Mouse (Mus musculus): ENCODE data around the gene Afap1. TPM values are rescaled to one million over a fixed set of nuclear protein-coding genes. Genes with fewer than 3 reads are reported as not detected.
A peak's percentile ranks its signal among the peaks of the same experiment; 100 is the strongest.

Gene Afap1
- polyA plus RNA-seq, 1 experiment from 2014 or later, result 21.3 TPM

DNA sequence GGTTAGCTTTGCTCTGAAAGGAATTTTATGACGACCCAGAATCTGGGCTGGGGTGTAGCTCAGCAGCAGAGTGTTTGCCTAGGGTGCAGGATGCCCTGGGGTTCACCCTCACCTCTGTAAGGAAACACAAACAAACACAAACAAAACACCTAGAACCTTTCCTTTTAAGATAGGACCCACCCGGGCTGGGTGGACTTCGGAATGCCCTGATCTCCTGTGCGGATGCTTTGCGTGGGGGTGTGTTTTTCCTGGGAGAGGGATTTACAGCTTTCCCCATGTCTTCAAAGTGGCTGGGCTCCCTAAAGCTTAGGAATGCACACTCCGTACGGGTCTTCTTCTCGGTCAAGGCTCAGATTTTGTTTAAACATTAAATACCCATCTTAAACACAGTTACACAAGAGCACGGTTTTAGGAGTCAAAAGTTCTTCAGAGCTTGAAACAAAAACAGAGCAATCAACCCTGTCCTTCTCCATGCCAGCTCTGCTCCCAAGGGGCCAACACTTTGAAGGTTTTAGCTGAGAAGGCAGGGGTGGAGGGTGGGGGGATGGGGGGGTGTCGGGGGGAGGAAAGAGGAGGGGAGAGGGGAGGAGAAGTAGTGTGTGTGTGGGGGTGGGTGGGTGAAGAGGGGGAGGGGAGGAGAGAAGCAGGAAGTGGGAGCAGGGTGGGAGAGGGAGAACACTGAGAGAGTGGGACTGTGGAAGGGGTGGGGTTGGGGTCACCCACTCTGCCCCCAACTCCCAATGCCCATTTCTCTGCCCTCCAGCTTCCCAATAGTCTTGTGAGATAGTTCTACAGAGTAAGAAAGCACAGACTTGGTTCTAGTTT is 7.5 kb downstream of the Afap1 start:
- H3K4me3 ChIP-seq (ENCODE audit: low read depth, low read length), result no peak overlapping the region
- H3K27me3 ChIP-seq (ENCODE audit: control insufficient read depth, insufficient read depth, low read length), result no peaks in the 10 kb centered on the region
- peaks cover 27% of the 10 kb centered on the region for H3K4me1 ChIP-seq (ENCODE audit: control insufficient read depth, insufficient read depth, low read length)
- H3K36me3 ChIP-seq (ENCODE audit: control insufficient read depth, insufficient read depth, low read length), result no peaks in the 10 kb centered on the region
- no peaks in the 10 kb centered on the region for H3K9me3 ChIP-seq (ENCODE audit: control insufficient read depth, low read depth, low read length)
- 7% methylated on average over 10 of the region's 10 CpGs for WGBS
- ATAC-seq (ENCODE audit: insufficient number of reproducible peaks, insufficient read depth, low FRiP score, low read depth), result peak; percentile 23; the same call in 1 of the 2 replicates
- H3K4me2 ChIP-seq (replicated peaks; ENCODE audit: low read depth, low read length), result 0 out of 2 replicates have a peak overlapping the region, but pooled peaks have one; percentile 14
- H3K9ac ChIP-seq (replicated peaks; ENCODE audit: low read depth, low read length), result no peak overlapping the region
- H3K27ac ChIP-seq (ENCODE audit: low read length), result peak overlapping the region; percentile 61

DNA sequence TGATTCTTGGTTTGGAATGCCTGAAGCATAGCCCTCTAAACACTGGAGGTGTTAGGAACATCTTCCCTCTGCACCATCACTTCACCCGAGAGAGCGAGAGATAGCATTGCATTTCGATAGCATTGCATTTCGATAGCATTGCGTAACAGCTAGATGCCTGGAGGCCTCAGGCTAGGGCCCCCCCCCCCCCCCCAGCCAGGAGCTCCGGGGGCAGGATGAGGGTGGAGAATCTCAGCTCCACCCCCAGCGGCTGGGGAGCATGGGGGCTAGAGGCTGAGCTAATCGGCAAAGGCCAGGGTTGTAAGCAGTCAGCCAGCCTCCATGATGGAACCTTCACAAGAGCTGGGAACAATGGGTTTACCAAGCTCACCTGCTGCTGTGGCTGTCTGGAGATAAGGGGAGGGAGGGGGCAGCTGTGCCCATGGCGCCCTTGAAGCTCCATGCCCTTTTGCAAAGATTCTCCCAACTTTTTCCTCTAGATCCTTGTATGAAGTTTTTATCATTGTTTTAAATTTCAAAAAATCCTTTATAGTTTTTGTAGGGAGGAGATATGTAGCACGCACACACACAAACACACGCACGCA is 8.2 kb downstream of the Afap1 start:
- 36% methylated on average over 12 of the region's 12 CpGs for WGBS
- Histone ChIP-seq H3K27me3 (ENCODE audit: control insufficient read depth, insufficient read depth, low read length) (no peaks in the 10 kb centered on the region), H3K4me2 (replicated peaks; ENCODE audit: low read depth, low read length) (0 out of 2 replicates have a peak overlapping the region, but pooled peaks have one; percentile 14), H3K36me3 (ENCODE audit: control insufficient read depth, insufficient read depth, low read length) (no peaks in the 10 kb centered on the region), H3K4me1 (ENCODE audit: control insufficient read depth, insufficient read depth, low read length) (peaks cover 25% of the 10 kb centered on the region), H3K4me3 (ENCODE audit: low read depth, low read length) (no peak overlapping the region), H3K27ac (ENCODE audit: low read length) (peak overlapping the region; percentile 44; the same call in 1 of the 2 replicates), H3K9me3 (ENCODE audit: control insufficient read depth, low read depth, low read length) (no peaks in the 10 kb centered on the region), H3K9ac (replicated peaks; ENCODE audit: low read depth, low read length) (no peak overlapping the region; the same call in 1 of the 2 replicates)
- ATAC-seq (ENCODE audit: insufficient number of reproducible peaks, insufficient read depth, low FRiP score, low read depth), result peak; percentile 42; the same call in 1 of the 2 replicates

DNA sequence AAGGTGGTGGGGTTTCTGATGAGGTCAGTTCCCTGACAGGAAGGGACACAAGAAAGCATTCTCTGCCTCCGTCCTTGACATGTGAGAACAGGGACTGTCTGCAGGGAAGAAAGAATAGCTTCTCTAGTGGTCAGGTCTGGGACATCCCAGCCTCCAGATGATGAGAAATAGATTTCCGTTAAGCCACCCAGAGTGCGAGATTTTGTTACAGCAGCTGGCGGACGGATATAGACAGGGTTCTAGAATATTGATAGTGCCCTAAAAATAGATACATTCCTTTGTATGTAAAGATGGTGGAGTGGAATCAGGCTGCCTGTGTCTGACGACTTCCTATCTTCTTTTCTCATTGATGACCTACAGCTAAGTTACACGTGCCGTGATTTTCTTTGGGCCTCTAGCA is 10.3 kb downstream of the Afap1 start:
- no peak overlapping the region for H3K9ac ChIP-seq (replicated peaks; ENCODE audit: low read depth, low read length)
- H3K4me3 ChIP-seq (ENCODE audit: low read depth, low read length), result no peak overlapping the region
- no peak overlapping the region for H3K27ac ChIP-seq (ENCODE audit: low read length)
- H3K36me3 ChIP-seq (ENCODE audit: control insufficient read depth, insufficient read depth, low read length), result no peaks in the 10 kb centered on the region
- H3K4me2 ChIP-seq (replicated peaks; ENCODE audit: low read depth, low read length), result no peak overlapping the region
- no peaks in the 10 kb centered on the region for H3K9me3 ChIP-seq (ENCODE audit: control insufficient read depth, low read depth, low read length)
- 67% methylated on average over 8 of the region's 8 CpGs for WGBS
- ATAC-seq (ENCODE audit: insufficient number of reproducible peaks, insufficient read depth, low FRiP score, low read depth), result no peak
- H3K4me1 ChIP-seq (ENCODE audit: control insufficient read depth, insufficient read depth, low read length), result peaks cover 44% of the 10 kb centered on the region
- H3K27me3 ChIP-seq (ENCODE audit: control insufficient read depth, insufficient read depth, low read length), result no peaks in the 10 kb centered on the region

DNA sequence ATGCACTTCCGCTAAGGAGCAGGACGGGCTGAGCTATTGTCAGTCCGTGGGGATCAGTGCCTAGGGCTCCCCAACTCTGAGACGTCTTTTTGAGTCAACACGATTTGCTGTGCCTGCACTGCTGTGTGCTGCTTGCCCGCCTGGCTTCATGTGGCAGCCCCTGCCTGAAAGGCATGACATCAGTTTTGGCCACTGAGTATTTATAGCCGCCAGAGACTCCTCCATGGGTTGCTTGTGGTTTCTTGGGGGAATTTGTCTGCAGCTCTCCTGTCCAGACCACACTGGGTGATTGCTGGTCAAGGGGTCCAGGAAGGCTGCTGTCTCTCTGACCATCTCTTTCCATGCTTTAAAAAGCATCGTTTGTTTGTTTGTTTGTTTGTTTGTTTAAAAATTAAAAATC is 12.2 kb downstream of the Afap1 start:
- no peaks in the 10 kb centered on the region for H3K36me3 ChIP-seq (ENCODE audit: control insufficient read depth, insufficient read depth, low read length)
- H3K27me3 ChIP-seq (ENCODE audit: control insufficient read depth, insufficient read depth, low read length), result no peaks in the 10 kb centered on the region
- no peak for ATAC-seq (ENCODE audit: insufficient number of reproducible peaks, insufficient read depth, low FRiP score, low read depth)
- no peak overlapping the region for H3K4me3 ChIP-seq (ENCODE audit: low read depth, low read length)
- WGBS, result 57% methylated on average over 8 of the region's 8 CpGs
- no peak overlapping the region for H3K4me2 ChIP-seq (replicated peaks; ENCODE audit: low read depth, low read length)
- peaks cover 50% of the 10 kb centered on the region for H3K4me1 ChIP-seq (ENCODE audit: control insufficient read depth, insufficient read depth, low read length)
- H3K9me3 ChIP-seq (ENCODE audit: control insufficient read depth, low read depth, low read length), result no peaks in the 10 kb centered on the region
- H3K27ac ChIP-seq (ENCODE audit: low read length), result no peak overlapping the region
- no peak overlapping the region for H3K9ac ChIP-seq (replicated peaks; ENCODE audit: low read depth, low read length)

DNA sequence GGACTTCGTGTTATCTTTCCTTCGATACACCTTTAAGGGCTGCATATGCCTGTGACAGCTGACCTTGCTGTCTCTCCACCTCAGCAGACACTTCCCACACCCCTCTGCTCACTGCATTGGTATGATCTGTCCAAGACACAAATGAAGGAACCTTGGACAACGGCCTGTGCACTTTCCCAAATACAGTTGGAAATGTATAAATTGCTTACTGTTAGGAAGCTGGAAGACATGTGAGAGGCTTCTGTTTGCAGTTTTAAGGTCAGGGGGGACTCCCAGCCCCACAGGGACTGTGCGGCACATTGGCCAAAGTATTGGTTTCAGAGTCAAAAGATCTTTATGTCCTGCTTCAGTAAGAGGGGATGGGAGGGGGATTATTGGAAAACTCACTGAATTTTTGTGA is 14.0 kb downstream of the Afap1 start:
- no peaks in the 10 kb centered on the region for H3K36me3 ChIP-seq (ENCODE audit: control insufficient read depth, insufficient read depth, low read length)
- peaks cover 38% of the 10 kb centered on the region for H3K4me1 ChIP-seq (ENCODE audit: control insufficient read depth, insufficient read depth, low read length)
- no peak overlapping the region for H3K4me2 ChIP-seq (replicated peaks; ENCODE audit: low read depth, low read length)
- no peaks in the 10 kb centered on the region for H3K9me3 ChIP-seq (ENCODE audit: control insufficient read depth, low read depth, low read length)
- no peak overlapping the region for H3K27ac ChIP-seq (ENCODE audit: low read length)
- 57% methylated on average over 4 of the region's 4 CpGs for WGBS
- ATAC-seq (ENCODE audit: insufficient number of reproducible peaks, insufficient read depth, low FRiP score, low read depth), result no peak
- no peaks in the 10 kb centered on the region for H3K27me3 ChIP-seq (ENCODE audit: control insufficient read depth, insufficient read depth, low read length)
- H3K9ac ChIP-seq (replicated peaks; ENCODE audit: low read depth, low read length), result no peak overlapping the region
- H3K4me3 ChIP-seq (ENCODE audit: low read depth, low read length), result no peak overlapping the region

DNA sequence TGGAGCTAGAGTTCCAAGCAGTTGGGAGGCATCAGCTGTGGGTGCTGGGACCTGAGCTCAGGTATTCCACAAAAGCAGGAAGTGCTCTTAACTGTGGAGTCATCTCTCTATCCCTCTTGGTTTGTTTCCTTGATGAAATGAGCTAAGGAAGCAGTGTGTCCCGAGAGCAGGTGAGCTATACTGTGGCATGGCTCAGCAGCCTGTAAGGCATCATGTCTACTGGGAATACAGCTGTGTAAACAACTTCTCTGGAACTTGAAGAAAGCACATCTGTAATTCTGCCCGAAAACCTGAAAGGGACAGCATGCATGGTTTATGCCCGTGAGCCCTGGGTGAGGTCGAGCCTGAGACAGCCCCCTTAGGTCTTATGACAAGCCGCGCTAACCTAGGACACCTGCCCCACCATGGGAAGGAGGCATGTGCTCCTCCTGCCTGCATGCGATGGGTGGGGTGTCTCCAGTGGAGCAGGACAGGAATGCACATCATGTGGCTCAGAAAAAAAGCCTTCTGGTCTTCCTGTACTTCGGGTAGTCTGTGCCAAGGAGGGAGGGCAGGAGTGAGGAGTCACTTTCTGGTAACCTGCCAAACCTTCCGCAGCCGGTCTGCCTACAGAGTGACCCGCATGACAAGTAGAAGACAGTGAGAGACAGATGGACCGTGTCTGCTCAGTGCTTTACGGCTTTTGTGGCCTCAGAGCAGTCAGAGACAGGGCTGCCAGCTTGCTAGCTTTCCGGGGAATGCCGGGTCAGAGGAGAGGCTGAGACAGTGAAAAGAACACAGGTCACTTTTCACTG is 14.7 kb downstream of the Afap1 start:
- H3K27me3 ChIP-seq (ENCODE audit: control insufficient read depth, insufficient read depth, low read length), result no peaks in the 10 kb centered on the region
- no peak overlapping the region for H3K9ac ChIP-seq (replicated peaks; ENCODE audit: low read depth, low read length)
- H3K4me1 ChIP-seq (ENCODE audit: control insufficient read depth, insufficient read depth, low read length), result peaks cover 38% of the 10 kb centered on the region
- H3K9me3 ChIP-seq (ENCODE audit: control insufficient read depth, low read depth, low read length), result no peaks in the 10 kb centered on the region
- peak; percentile 68; the same call in 1 of the 2 replicates for ATAC-seq (ENCODE audit: insufficient number of reproducible peaks, insufficient read depth, low FRiP score, low read depth)
- H3K4me3 ChIP-seq (ENCODE audit: low read depth, low read length), result no peak overlapping the region
- H3K4me2 ChIP-seq (replicated peaks; ENCODE audit: low read depth, low read length), result no peak overlapping the region
- 15% methylated on average over 15 of the region's 15 CpGs for WGBS
- H3K27ac ChIP-seq (ENCODE audit: low read length), result peak overlapping the region; percentile 48
- no peaks in the 10 kb centered on the region for H3K36me3 ChIP-seq (ENCODE audit: control insufficient read depth, insufficient read depth, low read length)

DNA sequence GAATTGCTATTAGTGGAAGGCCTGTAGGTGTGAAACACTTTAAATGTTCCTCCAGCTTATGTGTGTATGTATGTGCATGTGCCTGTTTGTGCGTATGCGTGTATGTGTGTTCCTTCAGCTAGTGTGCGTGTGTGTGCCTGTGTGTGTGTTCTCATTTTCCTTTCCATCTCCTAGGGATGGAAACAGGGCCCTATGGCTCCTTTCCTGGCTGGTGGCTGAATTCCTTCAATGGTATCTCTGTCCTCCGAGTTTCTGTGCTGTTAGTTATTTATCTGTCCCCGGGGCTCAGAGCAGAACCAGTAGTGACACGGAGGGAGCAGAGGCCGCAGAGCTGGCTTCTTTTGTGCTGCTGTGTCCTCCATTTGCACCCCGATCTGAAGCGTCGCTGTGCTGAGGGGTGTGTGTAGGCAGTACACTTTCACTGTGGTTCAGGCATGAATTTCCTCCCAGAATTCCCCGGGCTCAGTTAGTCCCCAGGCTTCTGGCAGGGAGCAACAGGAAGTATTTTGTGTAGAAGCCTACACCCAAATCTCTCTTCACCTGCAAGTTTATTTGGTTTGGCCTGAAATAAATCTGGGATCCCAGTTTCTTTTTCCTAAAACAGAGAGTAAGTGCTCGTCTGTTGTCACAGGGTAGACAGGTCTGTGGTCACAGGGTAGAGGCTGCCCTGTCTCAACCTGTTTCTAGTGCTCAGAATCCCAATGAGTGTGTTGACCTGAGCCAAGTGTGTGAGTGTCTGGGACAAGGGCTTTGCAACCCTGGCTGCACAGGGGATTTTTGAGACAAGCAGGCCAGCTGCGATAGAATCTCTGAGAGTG is 15.7 kb downstream of the Afap1 start:
- Histone ChIP-seq H3K4me1 (ENCODE audit: control insufficient read depth, insufficient read depth, low read length) (peaks cover 38% of the 10 kb centered on the region), H3K27ac (ENCODE audit: low read length) (peak overlapping the region; percentile 48), H3K27me3 (ENCODE audit: control insufficient read depth, insufficient read depth, low read length) (no peaks in the 10 kb centered on the region), H3K9ac (replicated peaks; ENCODE audit: low read depth, low read length) (no peak overlapping the region), H3K4me2 (replicated peaks; ENCODE audit: low read depth, low read length) (no peak overlapping the region), H3K36me3 (ENCODE audit: control insufficient read depth, insufficient read depth, low read length) (no peaks in the 10 kb centered on the region), H3K4me3 (ENCODE audit: low read depth, low read length) (no peak overlapping the region), H3K9me3 (ENCODE audit: control insufficient read depth, low read depth, low read length) (no peaks in the 10 kb centered on the region)
- no peak for ATAC-seq (ENCODE audit: insufficient number of reproducible peaks, insufficient read depth, low FRiP score, low read depth)
- WGBS, result 52% methylated on average over 13 of the region's 13 CpGs
